Mouse (Mus musculus) mouse trophoblast stem cell (cell line): ENCODE measurements around the gene Slc17a3.

ENCODE experiments used
- in situ Hi-C, 2 experiments: fragments of 300-500 bp; cut with MseI, MboI; formaldehyde crosslinking; loops; 2 replicates in 1 of 2; 3 replicates in 1 of 2; pipeline ENCODE4 v1.15.1; 2025

Slc17a3 gene

DNA sequence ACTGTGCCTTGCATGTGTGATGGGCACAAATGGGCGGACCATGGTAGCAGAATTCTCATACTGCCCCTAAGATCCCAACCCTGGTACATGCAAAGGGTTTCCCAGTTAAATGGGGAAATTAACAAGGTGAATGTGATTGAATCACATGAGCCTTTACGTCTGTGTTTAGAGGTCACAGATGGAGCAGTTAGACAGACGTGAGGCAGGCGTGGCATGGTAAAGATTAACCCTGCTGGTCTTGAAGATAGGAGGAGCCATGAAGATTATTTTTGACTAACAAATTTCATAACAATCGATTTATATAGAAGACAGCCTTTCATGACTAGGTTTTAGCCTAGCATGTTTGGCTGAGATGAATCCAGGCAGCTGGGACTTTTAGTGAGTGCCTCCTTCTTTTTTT lies 33.9 kb downstream of the Slc17a3 start:
- in situ Hi-C loops, result no loop called here

DNA sequence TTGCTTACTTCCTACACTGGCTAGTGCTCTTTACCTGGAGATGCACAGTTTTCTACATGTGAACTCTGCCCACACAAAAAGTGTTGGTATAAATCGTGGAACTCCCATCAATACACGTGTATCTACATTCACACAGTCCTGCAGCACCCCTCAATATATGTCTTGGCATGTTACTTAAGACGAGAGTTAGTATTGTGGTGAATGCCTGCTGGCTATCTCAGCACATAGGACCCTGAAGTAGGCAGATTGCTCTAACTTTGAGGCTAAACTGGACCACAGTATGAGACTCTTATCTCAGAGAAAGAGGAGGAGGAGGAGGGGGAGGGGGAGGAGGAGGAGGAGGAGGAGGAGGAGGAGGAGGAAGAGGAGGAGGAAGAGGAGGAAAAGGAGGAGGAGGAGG lies 39.9 kb downstream of the Slc17a3 start:
- in situ Hi-C loops, result no loop called here

DNA sequence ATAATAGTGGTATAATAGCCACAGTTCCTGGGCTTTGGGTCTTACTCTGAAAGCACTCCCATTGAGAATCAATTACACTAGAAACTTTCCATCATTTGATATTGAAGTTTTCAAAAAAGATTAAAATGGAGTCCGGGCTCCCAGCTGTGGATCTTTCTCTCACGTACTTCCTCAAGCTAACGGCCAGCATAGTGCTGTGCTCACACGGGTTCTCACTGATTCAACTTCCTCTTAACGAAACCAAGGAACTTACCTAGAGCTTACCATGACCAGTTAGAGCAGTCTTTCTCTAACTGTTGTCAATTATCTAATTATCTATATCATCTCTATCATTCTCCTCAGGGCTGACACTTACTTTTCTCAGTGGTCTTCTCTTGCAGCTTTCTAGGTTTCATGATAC lies 40.4 kb downstream of the Slc17a3 start:
- in situ Hi-C loops, result loop anchor here in 1 of 2 experiments (10.0 kb wide), 1 partner anchor 85 kb away; no protein-coding TSS in a partner anchor

DNA sequence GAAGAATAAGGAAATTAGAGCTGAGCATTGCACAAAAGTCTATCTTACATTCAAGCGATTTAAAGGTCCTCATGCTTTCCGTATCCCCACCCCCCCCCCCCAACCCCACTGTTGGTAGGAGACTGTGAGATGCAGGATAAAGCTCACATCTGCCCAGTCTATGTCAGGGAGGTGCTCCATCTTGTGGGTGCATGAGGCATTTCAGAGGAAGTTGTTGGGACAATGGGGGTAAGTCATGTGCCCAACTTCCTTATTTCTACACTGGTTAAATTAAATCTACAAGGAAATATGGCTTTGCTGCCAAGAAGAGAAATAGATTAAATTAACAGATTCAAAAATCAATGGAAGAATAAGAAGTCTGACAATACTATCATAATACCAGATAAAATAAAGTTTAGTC lies 46.3 kb downstream of the Slc17a3 start:
- in situ Hi-C loops, result loop anchor here in 1 of 2 experiments (10.0 kb wide), 1 partner anchor 91 kb away; no protein-coding TSS in a partner anchor

DNA sequence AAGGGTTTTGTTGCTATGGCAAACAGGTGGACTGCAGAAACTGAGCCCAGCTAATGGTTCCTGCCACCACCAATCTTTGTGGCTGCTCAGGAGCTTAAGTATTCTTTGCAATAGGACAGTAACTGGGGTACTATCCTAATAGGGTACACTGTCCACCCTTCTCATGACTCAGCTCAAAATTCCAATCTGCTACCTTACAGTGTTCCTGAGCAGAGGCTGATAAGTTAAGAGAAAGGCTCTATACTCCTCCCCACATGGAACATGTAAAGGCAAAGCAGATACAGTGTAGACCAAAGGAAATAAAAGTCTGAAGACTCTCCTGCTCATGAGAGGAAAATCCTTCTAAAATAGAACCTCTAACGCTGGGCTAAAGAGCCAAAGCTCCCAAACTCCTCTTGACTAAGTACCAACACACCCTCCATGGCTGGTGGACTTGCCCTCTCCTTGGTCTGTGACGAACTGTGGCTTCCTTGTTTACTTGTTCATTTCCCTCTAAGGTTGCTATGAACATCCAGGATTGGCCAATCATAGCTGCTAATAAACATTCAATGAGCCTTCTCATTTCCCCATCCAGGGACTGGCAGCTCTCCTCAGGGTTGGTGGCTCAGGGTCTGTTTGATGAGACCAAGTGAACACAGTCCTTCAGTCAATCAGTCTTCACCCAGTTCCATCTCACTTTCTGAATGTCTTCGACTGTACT lies 47.9 kb downstream of the Slc17a3 start:
- in situ Hi-C loops, result loop anchor here in 1 of 2 experiments (10.0 kb wide), 1 partner anchor 92 kb away; no protein-coding TSS in a partner anchor

DNA sequence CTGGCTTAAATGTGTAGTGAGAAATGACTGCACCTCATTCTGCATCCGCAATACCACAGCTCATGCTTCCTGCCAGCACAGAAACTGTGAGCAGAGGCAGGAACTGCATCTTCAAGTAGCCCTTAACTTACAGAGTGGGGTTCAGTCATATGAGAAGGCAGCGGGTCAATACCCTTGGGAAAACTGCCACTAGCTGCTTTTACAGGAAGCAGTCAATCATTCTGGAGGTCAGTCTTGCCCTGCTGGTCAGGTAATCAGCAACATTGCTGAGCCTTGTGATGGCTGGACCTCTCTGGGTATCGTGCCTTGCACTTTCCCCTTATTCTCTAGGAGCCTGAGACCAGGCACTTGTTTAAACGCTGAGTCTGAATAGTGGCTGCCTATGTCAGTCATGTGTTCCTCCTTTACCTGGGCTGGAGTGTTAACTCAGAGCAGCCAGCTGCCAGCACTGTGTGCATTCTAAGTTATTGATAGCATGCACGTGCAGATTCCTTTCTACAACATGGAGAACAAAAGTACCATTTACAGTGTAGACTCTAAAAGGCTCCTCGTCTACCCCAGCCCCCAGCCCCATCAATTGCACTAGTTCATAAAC lies 49.9 kb downstream of the Slc17a3 start:
- in situ Hi-C loops, result loop anchor here in 1 of 2 experiments (10.0 kb wide), 1 partner anchor 94 kb away; no protein-coding TSS in a partner anchor

DNA sequence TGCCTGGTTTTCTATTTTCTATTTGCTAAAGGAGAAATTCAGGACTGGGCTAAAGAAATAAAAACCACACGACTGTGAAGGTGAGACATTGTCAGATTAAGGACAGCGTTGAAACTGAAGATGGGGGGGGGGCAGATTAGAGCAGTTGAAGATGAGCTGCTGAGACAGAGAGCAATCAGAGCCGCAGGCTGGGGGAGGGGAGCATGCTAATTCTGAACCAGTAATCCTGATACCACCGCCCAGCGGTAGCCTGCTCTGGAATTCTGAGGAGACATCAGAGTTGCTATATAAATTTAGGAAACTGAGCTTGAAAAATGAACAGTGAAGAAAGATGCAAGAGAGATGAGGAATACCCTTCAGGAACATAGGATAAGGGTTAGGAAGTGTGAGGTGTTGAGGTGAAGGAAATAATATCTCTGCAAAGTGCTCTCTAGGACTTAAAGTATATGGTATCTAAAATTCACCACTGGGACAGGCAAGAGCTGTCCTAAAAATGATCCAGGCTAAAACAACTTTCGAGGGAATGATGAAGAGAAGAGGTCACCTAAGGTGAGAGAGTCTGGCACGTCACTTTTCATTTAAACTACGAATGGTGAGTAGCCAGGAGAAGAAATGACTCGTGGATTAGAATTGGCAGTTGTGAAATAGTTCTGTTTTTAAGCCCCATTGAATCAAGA lies 53.5 kb downstream of the Slc17a3 start:
- in situ Hi-C loops, result no loop called here

DNA sequence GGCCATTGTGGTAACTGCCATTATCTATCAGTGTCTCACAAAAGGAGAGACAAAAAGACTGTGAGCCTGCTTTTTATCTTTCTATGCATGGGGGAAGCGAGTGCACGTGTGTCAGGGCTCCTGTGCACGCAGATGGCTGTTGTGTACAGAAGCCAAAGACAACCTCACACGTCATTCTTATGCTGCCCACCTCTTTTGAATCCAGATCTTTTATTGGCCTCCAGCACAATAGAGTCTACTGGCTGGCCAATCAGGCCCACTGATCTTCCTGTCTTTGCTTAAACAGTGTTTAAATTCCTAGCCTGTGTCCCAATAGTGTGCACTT lies 54.0 kb downstream of the Slc17a3 start:
- in situ Hi-C loops, result no loop called here

DNA sequence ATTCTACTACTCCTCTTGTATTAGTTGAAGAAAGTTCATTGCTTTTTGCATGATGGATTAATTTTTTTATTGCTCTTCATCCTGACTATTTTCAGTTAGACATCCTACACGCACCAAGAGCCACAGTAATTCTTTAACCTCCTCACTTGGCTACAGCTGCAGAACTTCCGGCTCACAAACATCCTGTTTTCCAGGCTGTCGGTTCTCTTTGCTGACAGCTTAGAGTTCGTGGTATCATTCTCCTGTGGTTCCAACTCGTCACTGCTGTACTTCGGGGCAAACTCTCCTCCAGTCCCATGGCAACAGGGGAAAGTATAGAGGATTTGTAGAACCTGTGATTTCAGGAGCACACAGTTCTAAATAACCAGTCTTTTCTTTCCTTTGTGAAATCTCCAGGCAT lies 59.0 kb downstream of the Slc17a3 start:
- in situ Hi-C loops, result no loop called here

DNA sequence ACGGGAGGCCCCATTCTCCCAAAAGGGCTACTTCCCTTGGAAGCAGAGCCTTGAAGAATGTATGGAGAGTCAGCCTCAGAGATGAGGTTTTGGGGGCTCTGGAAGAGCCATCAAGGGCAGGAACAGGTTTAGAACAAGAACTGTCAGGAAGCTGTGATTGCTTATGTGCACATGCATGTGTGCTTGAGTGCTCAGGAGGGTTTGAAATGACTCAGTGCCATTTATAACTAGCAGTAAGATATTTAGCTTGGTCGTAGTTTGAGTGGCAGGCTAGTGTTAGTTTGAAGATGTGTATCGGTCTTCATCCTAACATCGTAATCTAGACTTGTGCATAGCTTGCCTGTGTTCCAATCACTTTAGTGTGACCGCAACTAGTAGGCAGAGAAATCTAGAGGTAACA lies 67.7 kb downstream of the Slc17a3 start:
- in situ Hi-C loops, result no loop called here

DNA sequence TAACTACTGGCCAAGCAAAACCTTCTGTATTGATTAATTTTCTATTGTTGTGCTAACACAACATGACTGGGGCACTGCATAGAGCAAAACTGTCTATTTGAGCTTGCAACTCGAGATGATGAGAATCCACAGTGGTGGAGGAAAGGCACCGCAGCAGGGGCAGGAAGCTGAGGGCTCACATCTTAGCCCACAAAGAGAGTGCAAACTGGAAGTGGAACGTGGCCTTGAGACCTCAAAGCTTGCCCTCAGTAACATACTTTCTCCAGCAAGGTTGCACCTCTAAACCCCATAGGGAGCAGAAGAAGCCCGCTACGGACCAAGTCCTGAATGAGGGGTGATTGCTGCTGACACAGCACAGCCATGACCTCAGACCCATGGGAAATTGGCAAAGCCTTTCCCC lies 70.9 kb downstream of the Slc17a3 start:
- in situ Hi-C loops, result no loop called here
